Mouse (Mus musculus): ENCODE results near the gene Myo1e.

Gene Myo1e

DNA sequence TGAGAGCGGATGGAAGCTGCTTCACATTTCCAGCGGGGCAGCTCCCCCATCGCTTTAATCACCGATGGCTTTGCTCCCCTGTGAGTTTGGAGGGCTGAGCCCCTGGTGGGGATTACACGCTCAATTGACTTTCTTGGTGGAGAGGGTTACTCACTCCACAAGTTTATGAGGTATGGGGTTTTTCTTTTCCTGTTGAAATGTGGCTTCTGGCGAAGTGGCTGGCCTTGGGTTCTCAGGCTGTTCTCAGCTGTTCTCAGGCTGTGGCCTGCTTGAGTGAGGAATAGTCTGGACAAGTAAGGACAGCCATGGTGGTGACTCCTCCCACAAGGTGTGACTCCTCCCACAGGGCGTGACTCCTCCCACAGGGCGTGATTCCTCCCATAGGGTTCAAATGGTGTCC, 149.1 kb downstream of the Myo1e start:
- no peak for DNase-seq (ENCODE audit: low read depth, low spot score)

DNA sequence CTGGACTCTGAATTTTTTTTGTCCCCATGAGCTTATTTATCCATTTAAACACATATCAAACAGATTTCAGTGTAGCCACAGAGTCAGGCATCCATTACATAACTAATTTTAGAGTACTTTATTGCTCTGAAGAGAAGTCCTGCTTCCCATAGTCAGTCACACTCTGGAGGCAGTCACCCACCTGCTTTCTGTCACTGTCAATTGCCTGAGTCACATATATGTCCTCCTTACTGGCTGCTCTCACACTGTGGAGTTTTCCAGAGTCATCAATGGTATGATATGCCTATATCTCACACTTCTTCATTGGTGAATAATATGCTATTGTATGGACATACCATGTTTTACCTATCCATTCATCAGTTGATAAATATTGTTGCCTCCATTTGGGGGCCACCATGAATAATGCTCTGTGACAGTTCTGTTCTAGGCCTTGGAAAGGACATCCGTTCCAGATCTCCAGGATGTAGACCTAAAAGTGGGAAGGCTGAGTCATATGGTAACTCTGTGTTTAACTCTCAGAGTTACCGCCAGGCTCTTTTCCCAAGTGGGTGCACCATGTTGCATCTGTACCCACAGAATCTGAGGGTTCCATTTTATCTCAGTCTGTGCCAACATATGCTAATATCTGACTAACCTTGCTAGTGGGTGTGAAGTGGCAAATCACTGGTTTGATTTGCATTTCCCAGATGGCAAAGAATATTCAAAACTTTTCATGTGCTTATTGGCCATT, 152.4 kb downstream of the Myo1e start:
- DNase-seq (ENCODE audit: low read depth, low spot score) = no peak

DNA sequence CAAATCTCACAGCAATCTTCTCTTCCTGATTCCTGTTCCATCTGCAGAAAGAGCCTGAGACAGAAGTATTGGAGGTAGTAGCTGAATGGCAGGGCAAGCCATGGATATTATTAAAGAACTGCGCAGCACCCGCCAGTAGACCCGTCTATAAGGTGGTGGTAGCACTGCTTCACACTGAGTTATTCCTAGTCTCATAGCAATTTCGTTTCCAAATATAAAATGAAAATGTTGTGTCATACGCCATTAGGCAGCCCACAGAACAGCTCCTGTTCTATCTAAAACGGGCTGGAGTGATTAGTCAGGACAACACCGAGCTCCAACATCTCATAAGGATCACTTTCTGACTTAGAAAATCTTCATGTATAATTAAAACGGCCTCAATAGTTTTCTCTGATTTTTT, 157.6 kb downstream of the Myo1e start:
- DNase-seq (ENCODE audit: low read depth, low spot score) = no peak

DNA sequence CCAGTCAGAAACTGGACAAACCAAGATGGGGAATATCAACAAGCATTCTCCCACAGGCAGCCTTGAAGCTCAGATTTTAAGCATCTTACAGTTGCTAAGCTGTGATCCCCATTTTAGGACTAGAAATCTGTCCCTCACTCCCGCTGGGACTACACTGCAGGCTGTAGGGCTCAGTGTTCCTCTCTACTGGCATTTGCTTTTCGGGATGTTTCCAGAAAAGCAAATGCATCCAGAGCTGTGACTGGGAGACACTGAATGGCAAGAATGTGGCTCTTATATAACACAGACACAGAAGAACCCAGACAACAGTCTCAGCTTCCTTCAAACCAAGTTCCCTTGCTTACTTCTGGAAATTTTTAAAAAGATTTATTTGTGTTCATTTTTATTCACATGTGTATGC, 158.8 kb downstream of the Myo1e start:
- DNase-seq (ENCODE audit: low read depth, low spot score) = no peak

DNA sequence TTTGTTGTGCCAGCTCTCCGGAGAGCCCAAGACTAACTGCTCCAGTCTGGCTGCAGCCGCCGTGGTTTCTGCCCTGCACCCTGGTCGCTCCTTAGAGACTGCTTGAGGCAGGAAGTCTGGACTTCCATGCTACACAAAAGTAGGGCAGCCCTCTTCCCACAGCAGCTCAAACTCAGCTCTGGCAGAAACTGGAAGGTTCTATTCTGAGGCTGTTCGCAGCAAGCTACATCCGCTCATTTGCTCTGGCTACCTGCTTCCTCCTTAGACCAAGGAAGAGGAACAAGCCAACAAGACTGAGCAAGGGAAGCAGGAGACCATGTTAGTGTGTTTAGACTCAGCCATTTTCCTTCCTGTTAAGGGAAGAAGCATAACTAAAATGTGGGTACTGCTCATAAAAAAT, 159.7 kb downstream of the Myo1e start:
- no peak for DNase-seq (ENCODE audit: low read depth, low spot score)

DNA sequence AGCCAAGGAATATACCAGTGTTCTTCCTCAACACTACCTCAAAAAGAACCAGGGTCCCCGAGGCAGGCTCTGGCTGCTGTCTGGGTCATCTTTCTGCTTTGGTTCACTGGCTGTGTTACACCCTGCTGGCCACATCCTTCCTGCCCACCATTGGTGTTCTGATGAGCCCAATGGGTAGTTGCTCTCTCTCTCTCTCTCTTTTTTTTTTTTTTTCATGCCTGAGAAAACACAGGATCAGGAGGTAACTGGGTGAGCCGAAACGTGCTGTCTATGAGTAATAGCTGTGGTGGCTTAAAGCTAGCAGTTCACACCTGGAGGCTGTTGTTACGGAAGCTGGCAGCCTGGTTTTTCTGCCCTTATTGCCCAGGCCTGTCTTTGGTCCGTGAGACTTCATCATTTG, 164.5 kb downstream of the Myo1e start:
- no peak for DNase-seq (ENCODE audit: low read depth, low spot score)

DNA sequence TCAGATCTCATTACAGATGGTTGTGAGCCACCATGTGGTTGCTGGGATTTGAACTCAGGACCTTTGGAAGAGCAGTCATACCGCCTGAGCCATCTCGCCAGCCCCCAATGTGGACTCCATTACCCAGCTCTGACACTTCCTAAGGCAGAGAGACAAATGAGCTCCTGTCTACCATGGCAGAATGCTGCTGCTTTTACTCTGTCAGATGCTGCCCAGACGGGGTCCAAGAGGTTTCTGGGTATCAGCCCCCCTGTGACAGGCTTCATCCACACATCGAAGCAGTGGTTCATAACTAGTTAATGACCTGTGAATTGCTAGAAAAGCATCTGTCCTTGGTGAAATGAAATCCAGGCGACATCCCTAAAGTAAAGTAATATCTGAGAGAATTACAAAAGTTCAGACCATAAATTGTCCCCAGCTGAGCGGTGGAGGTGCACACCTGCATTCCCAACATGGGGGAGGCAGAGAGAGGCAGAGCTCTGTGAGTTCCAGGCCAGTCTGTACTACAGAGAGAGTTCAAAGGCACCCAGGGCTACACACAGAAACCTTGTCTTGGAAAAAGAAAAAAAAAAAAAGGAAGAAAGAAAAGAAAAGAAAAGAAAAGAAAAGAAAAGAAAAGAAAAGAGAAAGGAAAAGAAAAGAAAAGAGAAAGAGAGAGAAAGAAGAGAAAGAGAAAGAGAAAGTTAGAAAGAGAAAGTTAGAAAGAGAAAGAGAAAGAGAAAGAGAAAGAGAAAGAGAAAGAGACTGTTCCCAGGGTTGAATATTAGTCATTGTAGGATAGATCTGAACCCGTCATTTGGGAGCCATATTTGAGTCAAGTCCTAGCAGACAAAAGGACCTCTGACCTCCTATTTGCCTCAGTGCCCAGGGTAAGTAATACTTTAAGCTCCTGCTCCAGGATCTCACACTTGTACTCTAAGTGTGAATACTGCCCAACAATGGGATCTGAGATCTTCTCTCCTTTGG, 172.6 kb downstream of the Myo1e start:
- no peak for DNase-seq (ENCODE audit: low read depth, low spot score)

DNA sequence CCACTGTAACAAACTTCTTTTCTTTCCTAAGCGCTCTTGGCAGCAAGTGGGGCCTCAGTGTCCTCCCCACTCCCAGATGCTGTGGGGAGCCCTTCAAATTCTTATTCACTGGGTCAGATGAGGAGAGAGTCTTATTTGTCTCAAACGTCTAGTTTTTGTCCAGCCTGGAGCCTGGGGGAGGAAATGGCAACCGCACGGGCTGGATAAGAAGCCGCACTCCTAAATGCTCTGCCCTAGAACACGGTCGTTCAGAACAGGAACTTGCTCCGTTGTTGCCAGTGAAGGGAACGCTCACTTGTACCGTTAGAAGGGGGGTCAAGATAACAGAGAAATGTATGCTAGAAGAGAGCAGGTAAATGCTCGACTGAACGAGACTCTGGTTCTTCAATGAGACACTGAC, 174.9 kb downstream of the Myo1e start:
- no peak for DNase-seq (ENCODE audit: low read depth, low spot score)

DNA sequence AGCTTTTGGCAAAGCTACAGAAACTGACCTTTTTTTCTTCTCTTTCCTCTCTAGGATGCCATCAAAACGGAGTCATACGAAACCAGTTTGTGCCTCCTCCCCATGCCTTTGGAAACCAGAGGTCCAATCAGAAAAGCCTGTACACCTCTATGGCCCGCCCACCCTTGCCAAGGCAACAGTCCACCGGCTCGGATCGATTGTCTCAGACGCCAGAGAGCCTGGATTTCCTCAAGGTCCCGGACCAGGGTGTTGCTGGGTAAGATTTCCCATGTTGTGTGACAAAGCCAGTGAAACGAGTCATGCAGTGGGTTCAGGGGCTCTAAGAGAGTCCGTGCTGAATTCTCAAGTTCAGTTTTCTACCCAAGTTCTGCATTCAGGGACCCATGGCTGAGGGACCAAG, 176.6 kb downstream of the Myo1e start:
- no peak for DNase-seq (ENCODE audit: low read depth, low spot score)

DNA sequence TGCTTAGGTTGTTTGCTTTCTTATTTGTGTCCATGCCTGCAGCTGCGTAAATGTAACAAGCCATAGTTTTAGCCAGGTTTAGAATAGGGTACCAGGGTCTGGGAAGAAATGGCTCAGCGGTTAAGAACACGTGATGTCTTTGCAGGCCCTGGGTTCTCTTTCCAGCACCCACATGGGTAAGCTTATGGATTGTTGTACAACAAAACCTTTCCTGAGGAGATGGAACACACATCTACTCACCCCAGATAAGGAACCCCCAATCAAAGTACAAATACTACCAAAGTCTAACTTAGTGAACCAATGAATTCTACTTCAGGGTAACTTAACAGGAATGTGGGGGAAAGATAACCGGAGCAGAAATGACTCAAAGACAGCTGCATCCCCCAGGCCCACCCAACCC, 177.3 kb downstream of the Myo1e start:
- DNase-seq (ENCODE audit: low read depth, low spot score) = no peak

DNA sequence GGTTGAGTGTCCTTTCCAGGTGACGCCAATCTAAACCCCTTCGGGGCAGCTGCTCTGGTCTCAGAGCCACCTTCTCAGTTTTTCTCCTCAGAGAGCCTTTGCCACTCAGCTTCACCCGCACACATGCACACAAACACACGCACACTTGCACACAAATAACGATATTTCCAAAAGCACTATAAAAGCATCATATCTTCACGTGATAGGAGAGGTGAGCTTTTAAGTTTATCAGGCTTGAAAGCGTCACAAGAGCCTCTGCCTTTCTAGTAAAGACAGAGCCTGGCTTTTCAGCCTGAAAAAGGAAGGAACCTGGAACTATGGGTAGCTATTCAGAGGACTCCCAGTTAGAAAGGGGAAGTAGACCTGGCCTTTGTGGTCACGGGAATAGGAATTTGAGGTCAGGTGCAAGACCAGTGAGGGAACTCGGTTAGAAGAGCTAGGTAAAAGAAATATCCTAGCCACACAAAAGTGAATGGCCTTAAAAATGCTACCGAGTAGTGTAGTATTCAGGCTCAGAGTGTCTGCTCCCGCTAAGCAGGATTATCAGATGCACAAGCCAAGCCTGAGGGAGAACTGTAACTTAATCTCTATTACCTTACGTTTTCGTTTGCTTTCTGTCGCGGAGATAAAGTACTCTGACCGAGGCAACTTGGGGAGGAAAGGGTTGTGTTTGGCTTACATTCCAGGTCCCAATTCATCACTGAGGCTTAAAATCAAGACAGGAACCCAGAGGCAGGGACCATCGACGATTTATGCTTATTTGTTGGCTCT, 178.0 kb downstream of the Myo1e start:
- no peak for DNase-seq (ENCODE audit: low read depth, low spot score)

DNA sequence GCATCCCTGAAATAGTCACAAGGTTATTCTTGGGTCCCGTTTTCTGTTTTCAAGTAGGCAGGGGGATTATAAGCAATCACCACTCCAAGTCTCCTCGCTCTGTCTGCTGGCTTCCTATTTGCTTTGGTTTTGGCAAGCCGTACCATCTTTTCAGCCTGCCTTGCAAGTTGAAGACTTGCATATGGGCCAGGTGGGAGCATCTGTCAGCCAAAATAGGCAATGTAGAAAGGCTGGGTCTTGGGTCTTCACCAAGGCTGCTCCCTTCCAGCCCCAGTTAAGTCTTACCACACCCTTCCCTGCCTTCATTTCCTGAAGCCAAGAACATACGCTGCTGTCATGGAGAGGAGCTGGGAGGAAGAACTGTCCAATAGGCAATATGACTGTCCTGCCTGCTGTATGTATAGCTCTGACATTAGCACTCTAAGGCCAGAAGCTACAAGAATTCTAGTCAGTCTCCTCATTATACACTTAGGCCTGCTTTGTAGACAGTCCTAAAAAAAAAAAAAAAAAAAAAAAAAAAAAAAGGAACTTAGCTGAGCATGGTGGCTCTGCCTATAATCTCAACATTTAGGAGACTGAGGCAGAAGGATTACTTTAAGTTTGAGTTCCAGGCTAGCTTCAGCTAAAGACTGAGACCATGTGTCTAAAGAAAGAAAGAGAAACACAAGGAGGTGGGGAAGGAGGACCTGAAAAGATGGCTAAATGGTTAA, 180.4 kb downstream of the Myo1e start:
- DNase-seq (ENCODE audit: low read depth, low spot score) = no peak

DNA sequence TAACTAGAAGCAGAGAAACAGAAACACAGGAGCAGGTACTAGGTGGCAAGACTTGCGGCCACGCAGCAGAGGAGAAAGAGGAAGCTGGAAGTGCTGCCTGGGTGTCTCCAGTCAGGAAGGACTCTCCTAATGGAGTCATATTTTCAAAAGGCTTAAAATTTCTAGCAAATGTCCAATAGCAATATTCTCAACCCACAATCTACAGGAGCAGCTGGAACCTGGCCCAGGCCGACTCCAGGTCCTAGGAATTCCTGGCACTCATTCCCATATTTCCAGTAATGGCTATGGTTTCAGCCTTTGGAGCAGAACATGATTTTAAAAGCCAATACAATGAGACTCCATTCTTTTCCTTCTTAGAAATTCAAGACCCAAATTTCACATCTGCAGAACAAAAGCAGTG, 182.4 kb downstream of the Myo1e start:
- no peak for DNase-seq (ENCODE audit: low read depth, low spot score)

DNA sequence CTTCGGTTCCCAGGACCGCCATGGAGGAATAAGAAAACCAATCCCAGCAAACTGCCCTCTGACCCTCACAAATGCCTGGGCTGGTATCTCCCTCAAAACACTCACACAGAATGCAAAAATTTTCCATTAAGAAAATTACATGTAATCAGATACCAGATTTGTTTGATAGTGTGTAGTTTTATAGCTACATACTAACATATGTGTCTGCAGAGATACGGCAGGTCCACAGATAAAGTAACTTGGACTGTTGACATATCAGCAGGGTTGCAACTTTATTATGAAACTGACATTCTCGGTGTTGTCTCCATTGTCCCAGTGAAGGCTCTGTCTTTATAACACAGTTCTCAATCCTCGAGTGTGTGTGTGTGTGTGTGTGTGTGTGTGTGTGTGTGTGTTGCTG, 183.9 kb downstream of the Myo1e start:
- no peak for DNase-seq (ENCODE audit: low read depth, low spot score)

DNA sequence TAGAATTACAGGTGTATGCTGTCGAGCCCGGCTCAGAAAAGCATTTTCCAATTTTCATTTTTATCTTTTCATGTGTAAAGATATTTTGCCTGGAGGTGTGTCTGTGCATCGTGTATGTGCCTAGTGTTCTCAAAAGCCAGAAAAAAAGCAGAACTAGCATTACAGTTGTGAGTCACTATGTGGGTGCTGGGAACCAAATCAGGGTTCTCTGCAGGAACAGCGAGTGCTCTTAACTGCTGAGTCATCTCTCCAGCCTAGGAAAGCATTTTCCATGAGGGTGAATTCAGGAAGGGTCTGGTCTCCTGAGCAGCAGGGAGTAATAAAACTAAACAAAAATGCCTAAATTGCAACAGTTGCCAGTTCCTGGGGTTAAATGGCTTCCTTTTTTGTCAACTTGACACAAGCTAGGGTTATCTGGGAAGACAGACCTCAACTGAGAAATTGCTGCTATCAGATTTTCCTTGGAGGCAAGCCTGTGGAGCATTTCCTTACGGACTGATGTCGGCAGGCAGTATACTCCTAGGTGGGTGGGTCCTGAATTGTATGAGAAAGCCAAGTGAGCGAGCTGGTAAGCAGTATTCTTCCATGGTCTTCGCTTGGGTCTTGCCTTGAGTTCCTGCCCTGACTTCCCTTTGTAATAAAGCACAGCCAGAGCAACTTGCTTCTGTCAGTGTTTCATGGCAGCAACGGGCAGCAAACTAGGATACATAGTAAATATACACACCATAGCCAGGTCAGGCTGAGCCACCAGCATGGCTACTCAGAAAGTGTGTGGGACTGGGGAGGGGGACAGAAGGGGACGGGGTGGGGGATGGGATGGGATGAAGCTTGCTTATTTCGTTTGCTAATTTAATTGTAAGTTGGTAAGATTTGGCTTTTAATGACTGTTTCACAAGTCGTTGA, 184.8 kb downstream of the Myo1e start:
- no peak for DNase-seq (ENCODE audit: low read depth, low spot score)

DNA sequence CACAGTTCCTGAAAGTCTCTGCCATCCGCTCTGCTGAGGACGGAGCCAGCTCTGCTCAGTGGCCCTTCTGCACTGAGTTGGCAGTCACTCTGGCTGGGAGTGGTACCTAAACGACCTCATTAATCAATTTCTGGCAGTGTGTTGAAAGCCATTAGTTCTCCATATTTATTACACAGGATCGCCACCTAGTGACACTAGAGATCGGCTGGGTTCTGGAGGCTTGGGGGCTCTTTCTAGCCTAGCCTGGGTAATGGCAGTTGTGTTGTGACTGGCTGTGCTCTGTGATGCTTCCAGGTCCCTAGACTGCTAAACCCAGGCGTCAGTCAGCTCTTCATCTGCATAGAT, 185.4 kb downstream of the Myo1e start:
- peak; percentile 48 for DNase-seq (ENCODE audit: low read depth, low spot score)

DNA sequence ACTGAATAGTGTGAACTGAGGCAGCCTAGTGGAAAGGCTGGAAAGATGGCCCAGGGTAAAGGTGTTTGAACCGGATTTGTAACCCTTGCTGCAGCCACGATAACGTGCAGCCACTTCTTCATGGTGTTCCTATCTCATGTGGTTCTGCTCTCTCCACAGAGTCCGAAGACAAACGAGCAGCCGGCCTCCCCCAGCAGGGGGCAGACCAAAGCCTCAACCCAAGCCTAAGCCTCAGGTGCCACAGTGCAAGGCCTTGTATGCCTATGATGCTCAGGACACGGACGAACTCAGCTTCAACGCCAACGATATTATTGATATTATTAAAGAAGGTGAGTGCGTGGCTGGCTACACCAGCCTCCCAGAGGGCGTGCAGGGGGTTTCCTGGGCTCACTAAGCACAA, 188.5 kb downstream of the Myo1e start:
- DNase-seq (ENCODE audit: low read depth, low spot score) = no peak

DNA sequence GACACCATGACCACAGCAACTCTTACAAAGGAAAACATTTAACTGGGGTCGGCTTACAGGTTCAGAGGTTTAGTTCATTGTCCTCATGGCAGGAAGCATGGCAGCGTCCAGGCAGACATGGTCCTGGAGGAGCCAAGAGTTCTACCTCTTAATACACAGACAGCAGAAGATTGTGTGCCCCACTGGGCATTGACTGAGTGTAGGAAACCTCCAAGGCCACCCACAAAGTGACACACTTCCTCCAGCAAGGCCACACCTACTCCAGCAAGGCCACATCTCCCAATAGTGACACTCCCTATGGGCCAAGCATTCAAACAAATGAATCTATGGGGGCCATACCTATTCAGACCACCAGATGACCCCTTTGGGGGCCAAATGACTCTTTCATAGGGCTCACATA, 188.9 kb downstream of the Myo1e start:
- no peak for DNase-seq (ENCODE audit: low read depth, low spot score)

DNA sequence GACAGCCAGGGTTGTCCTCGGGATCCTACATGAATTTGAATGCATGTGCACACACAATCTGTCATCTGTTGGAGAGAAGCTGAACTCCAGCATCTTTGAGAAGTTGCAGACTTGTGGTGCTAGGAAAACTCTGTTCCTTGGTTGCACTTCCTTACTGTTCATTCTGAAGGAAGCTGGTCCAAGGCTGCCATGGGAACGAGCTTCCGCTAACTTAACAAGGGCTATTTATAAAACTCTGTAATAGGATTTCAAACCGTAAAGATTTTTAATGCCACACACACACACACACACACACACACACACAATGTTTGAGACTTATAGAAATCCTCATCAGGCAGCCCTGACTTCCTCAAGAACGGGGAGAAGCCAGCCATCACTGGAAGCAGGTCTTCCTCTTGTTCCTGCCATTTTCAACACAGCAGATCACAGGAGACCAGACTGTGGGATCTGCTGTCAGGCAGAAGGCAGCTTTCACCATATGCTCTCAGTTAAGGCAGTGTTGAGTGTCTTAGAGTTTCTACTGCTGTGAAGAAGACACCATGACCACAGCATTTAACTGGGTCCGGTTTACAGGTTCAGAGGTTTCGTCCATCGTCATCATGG, 194.9 kb downstream of the Myo1e start:
- no peak for DNase-seq (ENCODE audit: low read depth, low spot score)

DNA sequence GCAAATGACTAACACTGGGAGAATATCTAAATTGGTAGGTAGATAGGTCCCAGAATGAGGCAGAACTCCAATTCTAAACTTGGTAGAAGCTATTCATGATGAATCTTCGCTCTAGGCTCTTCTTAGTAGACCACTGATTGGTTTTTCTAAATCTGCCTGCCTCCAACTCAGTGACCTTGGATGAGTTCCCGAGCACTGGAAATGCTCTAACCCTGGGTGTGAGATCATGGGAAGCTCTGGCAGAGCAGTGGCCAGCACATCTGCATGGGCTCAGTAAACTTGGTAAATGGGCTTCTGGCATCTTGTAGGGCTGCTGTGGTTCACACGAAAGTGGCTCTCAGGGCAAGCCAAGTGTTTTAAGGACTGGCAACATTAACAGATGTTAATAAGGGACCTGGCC, 199.4 kb downstream of the Myo1e start:
- no peak for DNase-seq (ENCODE audit: low read depth, low spot score)
